Mouse (Mus musculus) inflammation-experienced regulatory T-cells, adult 6 months (primary cell): ENCODE results near the gene Epdr1. TPM values are rescaled to one million over a fixed set of nuclear protein-coding genes. Genes with fewer than 3 reads are reported as not detected.
"Not testable (repeated sequence)": the region's sequence is repeated elsewhere in the genome, so short reads cannot be mapped to it uniquely, and the experiment has no call there.

Experiments used
- ATAC-seq: one replicate; pipeline ENCODE4 v1.8.0; 2017
- polyA plus RNA-seq, 3 experiments: library from polyadenylated mRNA; unstranded; fragments of 100-300 nt; shearing (Covaris generic); gene quantifications; one replicate each; pipeline ENCODE4 v1.2.1; 2017

The Epdr1 gene
- polyA plus RNA-seq, 3 experiments from 2014 or later: 0.19 to 1.5 (median 0.24) TPM

- ATAC-seq: no peak
Measured at GRCm38 (mm10) chr13:19603719-19604118, 16.0 kb downstream of the Epdr1 start.

GRCm38 (mm10) chr13:19602531-19602930, 17.2 kb downstream of the Epdr1 start:
- ATAC-seq: no peak

- no peak for ATAC-seq
Measured at GRCm38 (mm10) chr13:19599242-19599641, 20.5 kb downstream of the Epdr1 start.

GRCm38 (mm10) chr13:19595141-19595540, 24.6 kb downstream of the Epdr1 start:
- no peak for ATAC-seq

GRCm38 (mm10) chr13:19590996-19591759, 28.5 kb downstream of the Epdr1 start:
- no peak for ATAC-seq

GRCm38 (mm10) chr13:19575947-19576346, 43.8 kb downstream of the Epdr1 start:
- ATAC-seq: no peak

- ATAC-seq: not testable (repeated sequence)
Measured at GRCm38 (mm10) chr13:19574723-19575122, 45.0 kb downstream of the Epdr1 start.

GRCm38 (mm10) chr13:19570166-19570565, 49.6 kb downstream of the Epdr1 start:
- ATAC-seq: not testable (repeated sequence)

GRCm38 (mm10) chr13:19562510-19562909, 57.2 kb downstream of the Epdr1 start:
- ATAC-seq: no peak

GRCm38 (mm10) chr13:19555391-19555790, 64.3 kb downstream of the Epdr1 start:
- no peak for ATAC-seq

Other genes with a start within 250 kb of the Epdr1 start
- gene Stard3nl, start 224.1 kb downstream of the Epdr1 start, polyA plus RNA-seq: 10 to 100 TPM; 46.1 to 97.6 (median 51.4) TPM
- gene Sfrp4, start 3.2 kb upstream of the Epdr1 start, polyA plus RNA-seq: not detected
- gene Nme8, start 77.9 kb upstream of the Epdr1 start, polyA plus RNA-seq: not detected
- gene Gpr141, start 204.3 kb upstream of the Epdr1 start, polyA plus RNA-seq: under 1 TPM in 1 of 3 experiments, not detected in 2; 0.91 TPM